Mouse (Mus musculus): ENCODE data around the gene Snrpa.
"Not testable (repeated sequence)": the region's sequence is repeated elsewhere in the genome, so short reads cannot be mapped to it uniquely, and the experiment has no call there.

Gene Snrpa

DNA sequence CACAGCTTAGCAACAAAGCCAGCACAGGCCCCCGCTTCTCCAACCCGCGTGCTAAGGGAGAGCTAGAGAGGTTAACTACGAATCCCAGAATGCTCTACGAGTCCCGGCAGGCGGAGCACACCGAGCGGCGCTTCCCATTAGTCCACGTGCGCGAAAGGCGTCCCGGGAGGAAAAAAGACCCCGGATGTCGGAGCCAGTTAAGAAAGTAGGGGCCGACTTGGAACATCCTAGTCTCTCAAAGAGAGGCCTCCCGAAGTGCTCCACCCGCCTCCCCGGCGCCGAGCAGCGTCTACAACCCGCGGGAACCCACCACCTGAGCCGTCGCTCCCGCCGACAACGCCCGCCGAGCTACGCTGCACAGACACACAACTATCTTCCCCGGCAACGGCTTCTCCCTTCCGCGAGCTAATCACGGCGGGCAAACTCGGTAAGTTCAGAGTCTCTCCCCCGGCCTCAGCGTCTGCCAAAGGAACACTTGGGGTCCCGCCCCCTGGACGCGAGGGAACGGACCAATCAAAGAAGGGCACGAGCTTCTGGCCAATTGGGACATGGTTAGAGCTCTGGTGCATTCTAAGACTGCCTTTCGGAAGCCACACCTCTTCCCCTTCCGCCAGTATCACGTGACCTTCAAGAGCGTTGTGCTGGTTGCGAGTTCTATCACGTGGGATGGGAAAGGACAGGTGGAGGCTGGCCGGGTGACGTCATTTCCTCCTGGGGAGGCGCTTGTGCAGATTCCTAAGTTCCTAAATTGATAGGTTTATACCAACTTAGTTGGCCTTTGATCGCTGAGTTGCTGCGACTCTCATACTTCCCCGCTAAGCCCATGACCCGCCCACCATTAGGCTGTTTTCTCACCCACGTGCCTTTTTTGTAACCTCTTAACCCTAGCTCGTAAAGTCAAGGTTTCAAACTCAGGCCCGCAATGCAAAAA is at the start of gene Snrpa, which contains the start of gene BC024978:
Gene Snrpa (minus strand): TSS at position 591 of the 931 bp plus-strand sequence.
Gene BC024978 (plus strand): TSS at position 101 of the 931 bp plus-strand sequence.
- peak; percentile 96 for ATAC-seq (ENCODE audit: insufficient number of reproducible peaks, low FRiP score, low TSS enrichment)

DNA sequence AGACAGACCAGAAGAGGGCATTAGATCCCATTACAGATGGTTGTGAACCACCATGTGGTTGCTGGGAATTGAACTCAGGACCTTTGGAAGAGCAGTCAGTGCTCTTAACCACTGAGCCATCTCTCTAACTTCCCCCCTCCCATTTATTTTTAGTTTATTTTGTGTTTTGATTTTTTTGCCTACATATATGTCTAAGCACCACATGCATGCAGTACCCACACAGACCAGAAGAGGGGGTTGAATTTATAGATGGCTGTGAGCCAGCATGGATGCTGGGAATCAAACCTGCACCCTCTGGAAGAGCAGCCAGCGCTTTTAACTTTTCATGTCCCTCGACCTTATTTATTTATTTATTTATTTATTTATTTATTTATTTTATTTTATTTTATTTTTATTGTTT is 48.0 kb upstream of the Snrpa start:
- ATAC-seq (ENCODE audit: insufficient number of reproducible peaks, low FRiP score, low TSS enrichment) = not testable (repeated sequence)

DNA sequence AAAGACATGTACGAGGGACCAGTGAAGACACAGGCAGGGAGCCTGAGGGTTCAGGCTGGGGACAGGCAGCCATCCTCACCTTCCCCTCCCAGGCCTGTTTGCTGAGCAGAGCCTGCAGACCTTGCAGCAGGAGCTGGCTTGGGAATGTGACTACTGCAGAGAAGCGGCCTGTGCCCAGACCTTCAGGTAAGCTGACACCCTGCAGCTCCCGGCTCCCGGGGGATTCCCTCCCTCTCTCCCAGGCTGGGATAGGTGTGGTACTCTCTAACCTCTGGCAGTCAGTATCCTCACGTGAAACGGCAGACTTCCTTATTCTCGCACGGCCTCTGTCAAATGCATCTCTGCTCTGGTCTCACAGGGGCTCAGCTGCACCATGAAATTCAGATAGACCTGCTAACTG is 47.1 kb upstream of the Snrpa start:
- no peak for ATAC-seq (ENCODE audit: insufficient number of reproducible peaks, low FRiP score, low TSS enrichment)

DNA sequence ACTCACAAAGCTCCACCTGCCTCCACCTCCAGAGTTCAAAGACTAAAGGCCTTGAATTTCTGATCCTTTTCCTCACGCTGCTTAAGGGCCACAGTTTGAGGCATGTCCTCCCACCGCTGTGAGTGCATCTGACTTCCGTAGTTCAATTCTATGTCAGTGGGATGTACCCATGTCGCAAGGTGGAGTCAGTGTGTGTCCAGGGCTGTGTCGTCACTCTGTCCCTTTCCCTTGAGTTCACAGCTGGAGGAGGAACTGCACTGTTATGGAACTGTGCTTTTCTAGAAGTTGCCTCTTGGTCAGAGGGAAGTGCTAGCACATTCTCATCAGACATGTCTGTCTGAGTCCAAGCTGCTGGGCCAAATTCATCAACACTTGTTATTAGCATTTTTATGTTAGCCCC is 42.5 kb upstream of the Snrpa start:
- ATAC-seq (ENCODE audit: insufficient number of reproducible peaks, low FRiP score, low TSS enrichment) = no peak

DNA sequence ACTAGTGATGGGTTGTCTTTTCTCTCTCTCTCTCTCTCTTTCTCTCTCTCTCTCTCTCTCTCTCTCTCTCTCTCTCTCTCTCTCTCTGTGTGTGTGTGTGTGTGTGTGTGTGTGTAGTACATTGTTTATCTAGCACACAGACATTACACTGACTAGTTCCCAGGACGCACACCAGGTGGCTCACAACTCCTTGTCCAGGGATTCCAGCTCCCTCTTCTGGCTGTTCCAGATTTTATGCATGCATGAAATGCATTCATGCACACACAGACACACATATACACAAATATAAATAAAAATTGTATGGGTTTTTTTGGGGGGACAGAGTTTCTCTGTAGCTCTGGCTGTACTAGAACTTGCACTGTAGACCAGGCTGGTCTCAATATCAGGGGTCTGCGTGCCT is 41.5 kb upstream of the Snrpa start:
- ATAC-seq (ENCODE audit: insufficient number of reproducible peaks, low FRiP score, low TSS enrichment) = no peak

DNA sequence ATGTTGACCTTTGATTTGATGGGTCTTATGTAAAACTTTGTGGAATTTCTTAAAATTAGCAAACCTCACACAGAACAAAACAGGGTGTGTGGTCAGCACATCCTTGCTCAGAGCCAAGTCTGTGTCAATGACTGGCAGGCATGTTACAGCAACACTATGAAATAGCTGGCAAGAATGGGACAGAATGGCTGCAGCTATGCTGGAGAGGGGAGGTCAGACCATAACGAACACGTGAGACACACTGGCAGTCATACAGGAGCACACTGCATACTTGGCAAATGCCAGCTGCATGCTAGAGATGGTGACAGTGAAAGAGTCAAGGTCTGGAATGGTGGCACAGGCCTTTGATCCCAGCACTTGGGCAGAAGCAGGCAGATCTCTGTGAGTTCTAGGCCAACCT is 39.7 kb upstream of the Snrpa start:
- ATAC-seq (ENCODE audit: insufficient number of reproducible peaks, low FRiP score, low TSS enrichment) = no peak

DNA sequence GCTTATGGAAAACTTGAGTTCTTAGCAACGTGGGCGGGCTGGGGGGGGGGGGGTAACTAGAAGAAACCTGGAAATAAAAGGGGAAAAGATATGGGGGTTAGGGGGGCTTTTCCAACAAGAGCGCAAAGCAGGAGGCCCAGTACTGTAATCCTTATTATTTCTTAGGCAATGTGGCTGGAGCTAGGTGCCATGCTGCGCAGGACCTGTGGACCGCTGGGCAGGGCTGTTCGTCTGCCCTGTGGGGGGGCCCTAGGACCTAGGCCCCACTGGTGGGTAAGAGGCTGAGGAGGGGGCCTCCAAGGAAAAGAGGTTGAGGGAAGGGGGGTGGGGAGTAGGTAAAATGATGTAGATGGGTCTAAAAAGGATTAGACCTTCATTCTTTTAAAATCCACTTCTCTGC is 37.2 kb upstream of the Snrpa start:
- ATAC-seq (ENCODE audit: insufficient number of reproducible peaks, low FRiP score, low TSS enrichment) = no peak

DNA sequence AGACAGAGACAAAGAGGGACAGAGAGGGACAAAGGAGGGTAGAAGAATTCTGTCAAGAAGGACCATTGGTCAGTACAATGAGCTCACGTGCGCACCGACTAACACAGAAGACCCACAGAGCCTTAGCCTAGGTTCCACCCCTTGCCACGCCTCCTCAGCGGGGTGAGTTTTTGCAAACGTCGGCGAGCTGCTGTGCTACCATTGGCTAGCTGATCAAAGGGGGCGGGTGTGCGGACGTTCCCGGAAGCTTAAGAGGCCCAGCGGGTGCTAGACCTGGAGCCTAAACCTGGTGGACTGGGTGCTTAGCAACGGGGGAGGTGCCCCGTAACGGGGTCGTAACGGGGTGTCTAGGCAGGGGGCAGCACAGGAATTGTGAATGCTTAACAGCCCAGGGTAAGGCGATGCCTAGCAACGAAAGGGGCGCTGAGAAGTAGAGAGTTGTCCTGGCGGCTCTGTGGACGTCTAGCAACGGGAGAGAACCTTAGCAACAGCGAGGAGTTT is 36.8 kb upstream of the Snrpa start, which contains the start of gene Coq8b:
Gene Coq8b (plus strand): TSS at position 243 of the 501 bp plus-strand sequence.
- peak; percentile 89 for ATAC-seq (ENCODE audit: insufficient number of reproducible peaks, low FRiP score, low TSS enrichment)

DNA sequence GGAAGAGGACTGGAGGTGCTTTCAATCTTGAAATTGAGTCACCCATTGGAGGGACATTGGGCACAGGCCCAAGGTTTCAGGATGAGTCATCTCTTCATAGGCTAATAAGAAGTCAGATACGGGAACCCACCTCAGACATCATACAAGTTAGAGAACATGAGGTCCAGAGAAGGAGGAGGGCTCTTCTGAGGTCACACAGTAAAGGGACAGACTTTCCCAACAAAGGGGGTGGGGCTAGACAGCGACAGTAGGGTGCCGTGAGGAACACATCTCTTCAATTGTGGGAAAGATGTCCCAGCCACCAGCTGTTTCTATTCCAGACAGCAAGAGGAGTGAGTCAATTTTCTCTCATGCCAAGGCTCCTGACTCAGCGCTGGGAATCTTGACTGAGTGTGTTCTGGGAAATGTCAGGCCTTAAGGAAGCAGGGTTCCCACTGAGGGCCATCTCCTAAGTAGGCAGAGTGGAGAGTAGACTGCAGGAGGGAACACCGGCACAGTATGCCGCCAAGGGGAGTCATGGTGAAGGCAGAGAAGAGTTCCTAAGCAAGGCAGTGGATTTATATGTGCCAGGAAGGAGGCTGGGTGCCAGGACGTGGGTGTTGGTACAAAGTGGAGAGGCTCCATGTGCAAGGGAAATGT is 35.7 kb upstream of the Snrpa start:
- no peak for ATAC-seq (ENCODE audit: insufficient number of reproducible peaks, low FRiP score, low TSS enrichment)

DNA sequence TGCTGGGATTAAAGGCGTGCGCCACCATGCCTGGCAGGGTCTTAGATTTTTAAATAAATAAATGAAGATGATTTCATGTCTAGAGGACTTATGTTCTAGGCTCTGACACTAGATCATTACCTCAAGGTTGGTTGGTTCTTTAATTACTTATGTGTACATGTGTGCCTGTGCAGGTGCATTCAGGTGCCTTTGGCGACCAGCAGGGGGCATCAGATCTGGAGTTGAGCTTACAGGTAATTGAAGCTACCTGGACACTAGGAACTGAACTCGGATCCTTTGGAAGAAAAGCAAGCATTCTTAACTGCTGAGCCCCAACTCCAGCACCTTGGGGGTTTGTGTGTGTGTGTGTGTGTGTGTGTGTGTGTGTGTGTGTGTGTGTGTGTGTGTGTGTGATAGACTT is 34.7 kb upstream of the Snrpa start:
- no peak for ATAC-seq (ENCODE audit: insufficient number of reproducible peaks, low FRiP score, low TSS enrichment)

DNA sequence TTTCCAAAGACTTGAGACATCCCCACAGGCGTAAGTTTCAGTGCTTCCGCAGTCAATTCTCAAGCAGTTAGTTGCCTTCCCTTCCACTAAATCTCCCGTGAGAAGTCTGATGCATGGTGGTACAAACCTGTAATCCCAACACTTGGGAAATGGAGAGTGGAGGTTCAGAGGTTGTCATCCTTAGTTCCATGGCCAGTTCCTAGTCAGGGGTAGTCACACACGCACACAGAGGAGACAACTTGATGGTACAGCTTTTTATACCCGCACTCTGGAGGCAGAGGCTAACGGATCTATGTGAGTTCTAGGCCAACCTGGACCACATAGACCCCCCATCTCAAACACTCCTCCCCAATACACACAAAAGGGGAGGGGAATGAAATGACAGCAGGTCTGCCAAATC is 32.8 kb upstream of the Snrpa start:
- ATAC-seq (ENCODE audit: insufficient number of reproducible peaks, low FRiP score, low TSS enrichment) = no peak

DNA sequence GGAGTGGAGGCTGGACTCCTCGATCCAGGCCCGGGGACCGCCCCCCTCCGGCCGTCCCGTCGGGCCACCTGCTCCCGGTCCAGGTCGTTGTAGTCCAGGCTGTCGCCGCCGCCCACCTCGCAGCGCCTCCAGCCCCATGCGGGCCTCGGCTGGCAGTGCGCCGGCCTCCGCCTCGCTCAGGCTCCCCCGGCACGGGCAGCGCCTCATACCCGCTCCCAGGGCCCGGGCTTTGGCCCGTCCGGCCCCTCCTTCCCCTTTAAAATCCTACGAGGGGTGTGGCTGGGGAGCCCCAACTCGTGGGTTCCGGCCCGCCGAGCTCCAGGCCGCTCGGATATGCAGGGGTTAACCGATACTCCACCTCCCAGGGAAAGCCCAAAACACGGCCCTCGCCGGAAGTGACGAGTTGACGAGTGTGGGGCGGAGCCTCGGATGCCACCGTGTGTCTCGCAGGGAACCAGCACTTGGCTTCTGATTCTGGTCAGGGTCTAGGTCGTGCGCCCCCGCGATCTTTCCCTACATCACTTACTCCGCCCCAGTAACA is 32.3 kb upstream of the Snrpa start, which contains the start of gene Itpkc:
Gene Itpkc (minus strand): TSS at position 381 of the 541 bp plus-strand sequence.
- peak; percentile 75 for ATAC-seq (ENCODE audit: insufficient number of reproducible peaks, low FRiP score, low TSS enrichment)

DNA sequence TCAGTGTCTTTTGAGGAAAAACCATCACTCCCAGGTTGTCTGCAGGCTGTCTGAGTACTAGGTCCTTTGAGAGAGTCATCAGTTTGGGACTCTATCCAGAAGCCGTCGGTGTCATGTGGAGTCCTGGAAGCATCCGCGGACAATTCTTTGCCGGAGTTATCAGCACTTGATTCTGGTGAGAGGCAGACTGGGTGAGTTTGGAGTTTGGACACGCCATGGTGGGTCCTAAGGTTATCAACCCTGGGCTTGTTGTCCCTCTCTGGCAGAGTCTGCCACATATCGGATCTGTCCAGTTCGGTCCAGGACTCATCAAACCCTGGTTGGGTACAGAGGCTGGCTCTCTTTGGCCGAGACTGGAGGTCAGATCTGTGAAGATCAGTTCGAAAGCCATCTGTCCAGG is 31.6 kb upstream of the Snrpa start:
- peak; percentile 12; the same call in 1 of the 2 replicates for ATAC-seq (ENCODE audit: insufficient number of reproducible peaks, low FRiP score, low TSS enrichment)

DNA sequence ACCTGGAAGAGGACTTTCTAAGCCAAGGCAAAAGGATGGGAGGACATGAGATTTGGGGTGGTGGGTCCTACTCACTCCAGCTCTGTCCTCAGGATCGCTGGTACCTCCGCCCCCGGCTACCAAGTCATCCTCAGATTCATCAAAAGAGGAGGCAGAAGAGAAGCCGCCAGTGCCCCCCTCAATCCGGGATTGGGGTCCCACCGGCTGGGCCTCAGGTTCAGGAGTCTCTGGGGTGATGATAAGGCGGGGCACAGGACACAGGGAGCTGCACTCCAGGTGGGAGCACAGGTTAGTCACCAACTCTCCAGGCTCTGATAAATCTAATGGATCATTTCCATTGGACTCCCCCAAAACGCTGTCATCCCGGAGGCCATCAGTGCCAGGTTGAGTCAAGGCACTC is 31.2 kb upstream of the Snrpa start:
- ATAC-seq (ENCODE audit: insufficient number of reproducible peaks, low FRiP score, low TSS enrichment) = no peak

DNA sequence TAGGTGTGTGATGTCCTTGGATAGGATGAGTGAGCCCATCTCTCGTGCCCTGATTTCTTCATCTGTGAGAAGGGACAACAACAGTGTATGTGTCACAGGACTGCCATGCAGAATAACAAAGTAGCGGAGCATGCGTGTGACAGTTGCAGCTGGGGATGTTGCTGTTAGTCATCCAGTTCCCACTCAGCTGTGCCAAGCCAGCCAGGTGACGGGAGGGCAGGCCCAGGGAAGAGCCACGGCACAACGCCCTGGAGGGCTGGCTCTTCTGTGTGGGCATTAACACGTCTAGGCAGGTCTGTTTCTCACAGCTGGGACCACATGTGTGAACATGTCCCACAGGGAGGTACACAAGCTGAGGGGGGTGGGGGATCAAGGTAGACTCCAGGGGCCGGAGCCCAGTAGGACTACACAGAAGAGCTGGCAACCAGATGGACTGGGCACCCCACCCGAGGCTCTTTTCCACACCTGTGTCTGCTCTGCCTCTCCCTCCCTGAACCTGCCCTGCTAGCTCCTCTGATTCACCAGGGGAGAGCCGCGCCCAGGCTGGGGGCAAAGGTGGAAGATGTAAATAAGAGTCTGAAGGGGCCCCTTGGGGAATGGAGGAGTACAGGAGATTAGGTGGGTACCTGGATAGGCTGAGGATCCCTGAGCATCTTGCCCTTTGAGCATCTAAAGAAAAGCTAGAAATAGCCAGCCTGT is 29.0 kb upstream of the Snrpa start:
- no peak for ATAC-seq (ENCODE audit: insufficient number of reproducible peaks, low FRiP score, low TSS enrichment)

DNA sequence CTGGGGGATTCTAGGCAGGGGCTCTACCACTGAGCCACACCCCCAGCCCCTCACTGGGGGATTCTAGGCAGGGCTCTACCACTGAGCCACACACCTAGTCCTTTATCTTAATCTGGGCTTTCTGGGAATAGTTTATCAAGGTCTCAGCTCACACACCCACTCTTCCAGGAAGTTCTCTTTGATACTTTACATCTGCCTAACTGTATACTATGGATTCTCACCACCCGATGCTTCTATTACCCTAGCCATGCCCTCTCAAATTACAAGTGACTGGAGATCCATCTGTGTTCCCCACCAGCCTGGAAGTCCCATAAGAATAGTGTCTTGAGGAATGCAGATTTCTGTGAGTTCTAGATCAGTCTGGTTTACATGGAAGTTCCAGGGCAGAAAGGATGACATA is 26.5 kb upstream of the Snrpa start:
- no peak for ATAC-seq (ENCODE audit: insufficient number of reproducible peaks, low FRiP score, low TSS enrichment)

DNA sequence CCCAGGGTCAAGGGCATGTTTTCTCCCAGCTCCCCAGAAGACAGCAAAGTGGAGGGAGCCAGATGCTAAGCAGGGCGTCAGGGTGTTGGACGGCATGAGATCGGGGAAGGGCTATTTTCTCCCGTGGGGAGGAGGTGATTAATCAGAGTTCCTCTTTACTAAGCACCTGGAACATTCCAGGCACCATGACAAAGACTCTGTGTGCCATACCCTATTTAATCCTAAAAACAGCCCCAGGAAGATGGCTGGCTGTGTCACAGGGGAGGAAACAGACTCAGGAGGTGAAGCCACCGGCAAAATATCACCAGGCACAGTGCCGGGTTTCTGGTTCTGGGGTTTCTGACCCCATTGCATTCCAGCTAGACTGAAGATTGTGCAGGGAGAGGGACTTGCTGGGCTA is 25.9 kb upstream of the Snrpa start:
- ATAC-seq (ENCODE audit: insufficient number of reproducible peaks, low FRiP score, low TSS enrichment) = no peak

DNA sequence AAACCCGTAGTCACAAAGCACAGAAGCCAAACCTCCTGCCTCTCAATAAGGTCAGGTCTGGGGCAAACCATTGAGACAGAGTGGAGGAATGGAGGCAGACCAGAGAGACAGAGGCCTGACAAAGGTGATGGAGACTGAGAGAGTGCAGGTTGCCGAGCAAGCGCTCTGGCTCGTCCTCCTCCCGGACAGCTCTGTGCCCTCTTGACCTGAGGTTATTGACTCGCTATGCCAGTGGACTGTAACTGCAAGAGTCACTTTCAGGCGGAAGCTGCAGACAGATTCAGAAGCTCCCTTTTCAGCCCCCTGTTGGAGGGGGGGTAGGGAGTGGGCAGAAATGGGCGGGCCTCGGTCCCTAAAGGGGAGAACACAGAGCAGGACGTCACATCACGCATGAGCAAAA is 23.9 kb upstream of the Snrpa start:
- ATAC-seq (ENCODE audit: insufficient number of reproducible peaks, low FRiP score, low TSS enrichment) = no peak

DNA sequence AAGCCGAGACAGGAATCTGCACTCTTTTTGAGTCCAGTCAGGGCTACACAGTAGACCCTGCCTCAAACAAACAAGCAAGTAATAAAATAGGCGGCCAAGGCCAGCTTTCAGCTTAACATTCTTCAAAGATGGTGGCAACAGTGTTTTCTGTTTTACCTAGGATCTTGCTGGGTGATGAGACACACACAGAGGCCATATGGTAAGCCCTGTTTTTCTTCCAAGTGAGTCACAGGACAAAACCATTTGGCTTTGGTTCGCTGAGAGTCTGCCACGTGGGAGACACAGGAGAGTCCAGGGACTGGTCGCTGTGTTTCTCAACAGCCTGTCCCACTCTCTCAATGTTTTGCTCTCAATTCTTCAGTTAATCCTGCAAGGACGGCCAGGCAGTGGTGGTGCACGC is 22.5 kb upstream of the Snrpa start:
- ATAC-seq (ENCODE audit: insufficient number of reproducible peaks, low FRiP score, low TSS enrichment) = no peak; the same call in 1 of the 2 replicates

DNA sequence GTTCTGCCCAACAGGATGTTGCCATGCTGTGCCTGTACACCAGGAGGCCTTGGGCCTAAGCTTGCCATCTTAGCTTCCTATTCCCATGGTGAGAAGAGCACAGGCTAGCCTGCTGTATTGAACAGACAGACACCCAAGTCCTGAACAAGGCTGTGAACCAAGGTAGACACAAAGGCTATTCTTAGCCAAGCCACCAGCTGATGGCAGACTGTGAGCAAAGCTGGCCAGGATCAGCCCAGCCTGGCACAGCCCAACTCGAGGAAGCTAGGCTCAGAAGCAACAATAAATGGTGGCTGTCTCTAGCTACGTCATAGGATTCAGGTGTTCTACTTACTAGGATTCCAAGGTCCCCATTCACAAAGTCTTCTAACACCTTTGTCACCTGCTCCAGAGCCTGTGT is 16.6 kb upstream of the Snrpa start:
- no peak for ATAC-seq (ENCODE audit: insufficient number of reproducible peaks, low FRiP score, low TSS enrichment)

Data from cerebellum, adult (tissue).